Mouse (Mus musculus) small intestine, adult 2 months (tissue): Measurements from ENCODE around the gene Mthfd2. TPM values are rescaled to one million over a fixed set of nuclear protein-coding genes. Genes with fewer than 3 reads are reported as not detected.

Experiments
- H3K27ac ChIP-seq: fragments of 200-500 bp; 2 replicates; pipeline ENCODE4 v1.5.1; 2012; ENCODE audit warnings: low read depth, low read length, control low read depth, inconsistent platforms; ENCODE audit not compliant: insufficient read depth
- H3K27me3 ChIP-seq: fragments of 200-500 bp; 2 replicates; pipeline ENCODE4 v1.6.1; 2012; ENCODE audit warnings: mild to moderate bottlenecking, moderate library complexity, low read length, inconsistent platforms; ENCODE audit not compliant: control insufficient read depth, insufficient read depth
- H3K36me3 ChIP-seq: fragments of 200-500 bp; 2 replicates; pipeline ENCODE4 v1.6.1; 2012; ENCODE audit warnings: mild to moderate bottlenecking, low read length, control low read depth, inconsistent platforms; ENCODE audit not compliant: control insufficient read depth, insufficient read depth
- H3K4me1 ChIP-seq: fragments of 200-500 bp; 2 replicates; pipeline ENCODE4 v1.6.1; 2012; ENCODE audit warnings: low read length, inconsistent platforms, mixed read lengths; ENCODE audit not compliant: control insufficient read depth, insufficient read depth, insufficient read length
- H3K4me3 ChIP-seq: fragments of 200-500 bp; 2 replicates; pipeline ENCODE4 v1.5.1; 2012; ENCODE audit warnings: low read depth, mild to moderate bottlenecking, control low read depth, inconsistent platforms, low read length, moderate library complexity
- CTCF ChIP-seq: fragments of 200-500 bp; IDR thresholded peaks from 2 replicates; pipeline ENCODE4 v1.5.1; 2012; ENCODE audit warnings: low read depth, mild to moderate bottlenecking, control low read depth, inconsistent platforms, low read length, moderate library complexity, mixed read lengths; ENCODE audit not compliant: insufficient replicate concordance, insufficient read length; ENCODE audit errors: extremely low read depth
- POLR2A ChIP-seq: fragments of 200-500 bp; IDR thresholded peaks from 2 replicates; pipeline ENCODE4 v1.6.1; 2012; ENCODE audit warnings: low read depth, mild to moderate bottlenecking, control low read depth, inconsistent platforms, low read length, moderate library complexity
- WGBS: fragments of 180-500 bp; shearing (Covaris S2); methylation state at CpG from one replicate; pipeline ENCODE4 v1.1.7; 2018; 5-methylcytosine and 5-hydroxymethylcytosine counted together
- polyA plus RNA-seq: library from polyadenylated mRNA; depleted of rRNA; stranded (reverse); fragments of >200 nt; gene quantifications from 2 replicates; pipeline ENCODE4 v1.2.3, GENCODE M21; 2012

Gene Mthfd2
- polyA plus RNA-seq, 1 experiment: 3.3 TPM

DNA sequence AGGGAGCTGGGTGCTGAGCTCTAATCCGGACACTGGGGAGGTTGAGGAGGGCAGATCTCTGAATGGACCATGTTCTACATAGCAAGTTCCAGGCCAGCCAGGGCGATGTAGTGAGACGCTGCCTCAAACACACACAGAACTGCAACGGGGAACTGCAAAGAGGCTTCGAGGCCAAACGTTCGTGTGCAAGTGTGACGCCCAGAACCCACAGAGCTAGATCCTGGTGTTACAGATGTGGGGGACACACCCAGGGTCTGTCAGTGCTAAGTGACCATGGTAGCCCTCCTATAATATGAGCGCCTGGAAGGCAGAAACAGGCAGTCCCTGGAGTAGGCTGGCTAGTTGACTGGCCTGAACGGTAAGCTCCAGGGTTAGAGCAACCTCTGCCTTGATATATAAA lies 31.7 kb upstream of the Mthfd2 start:
- H3K27me3 ChIP-seq: no peaks in the 10 kb centered on the region
- peaks cover 13% of the 10 kb centered on the region; the same call in 1 of the 2 replicates for H3K4me1 ChIP-seq
- H3K4me3 ChIP-seq: no peak overlapping the region
- TF ChIP-seq POLR2A (no peak), CTCF (no peak)
- H3K36me3 ChIP-seq: peaks cover 33% of the 10 kb centered on the region
- 87% methylated on average over 10 of the region's 10 CpGs for WGBS
- no peak overlapping the region for H3K27ac ChIP-seq

DNA sequence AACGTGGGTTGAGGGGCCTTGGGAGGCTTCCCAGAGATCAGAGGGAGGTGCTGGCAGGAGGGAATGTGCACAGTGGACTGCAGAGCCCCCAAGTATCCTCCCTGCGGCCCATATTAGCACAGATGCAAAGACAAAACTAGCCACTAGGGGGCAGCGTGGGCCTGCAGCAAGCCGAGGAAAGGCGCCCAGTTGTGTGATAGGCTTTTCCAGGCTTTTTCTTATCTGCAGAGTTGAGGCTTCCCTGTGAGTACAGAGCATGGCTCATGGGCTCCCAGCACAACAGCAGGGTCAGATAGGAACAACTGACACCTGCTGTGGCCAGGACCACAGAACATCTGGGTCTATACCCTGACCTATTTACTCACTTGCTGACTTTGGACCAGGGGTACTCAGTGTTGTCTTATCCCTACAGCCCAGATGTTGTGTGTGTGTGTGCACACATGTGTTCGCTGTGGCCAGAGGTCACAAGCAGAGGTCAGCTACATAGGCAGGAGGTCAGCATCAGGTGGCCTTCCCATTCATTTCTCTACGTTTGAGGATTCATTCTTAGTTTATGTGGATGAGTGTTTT lies 30.9 kb upstream of the Mthfd2 start:
- TF ChIP-seq CTCF (peak; percentile 97), POLR2A (no peak)
- peaks cover 29% of the 10 kb centered on the region for H3K36me3 ChIP-seq
- H3K27ac ChIP-seq: no peak overlapping the region
- H3K4me3 ChIP-seq: no peak overlapping the region
- H3K27me3 ChIP-seq: no peaks in the 10 kb centered on the region
- WGBS: 28% methylated on average over 7 of the region's 7 CpGs
- peaks cover 15% of the 10 kb centered on the region; the same call in 1 of the 2 replicates for H3K4me1 ChIP-seq

DNA sequence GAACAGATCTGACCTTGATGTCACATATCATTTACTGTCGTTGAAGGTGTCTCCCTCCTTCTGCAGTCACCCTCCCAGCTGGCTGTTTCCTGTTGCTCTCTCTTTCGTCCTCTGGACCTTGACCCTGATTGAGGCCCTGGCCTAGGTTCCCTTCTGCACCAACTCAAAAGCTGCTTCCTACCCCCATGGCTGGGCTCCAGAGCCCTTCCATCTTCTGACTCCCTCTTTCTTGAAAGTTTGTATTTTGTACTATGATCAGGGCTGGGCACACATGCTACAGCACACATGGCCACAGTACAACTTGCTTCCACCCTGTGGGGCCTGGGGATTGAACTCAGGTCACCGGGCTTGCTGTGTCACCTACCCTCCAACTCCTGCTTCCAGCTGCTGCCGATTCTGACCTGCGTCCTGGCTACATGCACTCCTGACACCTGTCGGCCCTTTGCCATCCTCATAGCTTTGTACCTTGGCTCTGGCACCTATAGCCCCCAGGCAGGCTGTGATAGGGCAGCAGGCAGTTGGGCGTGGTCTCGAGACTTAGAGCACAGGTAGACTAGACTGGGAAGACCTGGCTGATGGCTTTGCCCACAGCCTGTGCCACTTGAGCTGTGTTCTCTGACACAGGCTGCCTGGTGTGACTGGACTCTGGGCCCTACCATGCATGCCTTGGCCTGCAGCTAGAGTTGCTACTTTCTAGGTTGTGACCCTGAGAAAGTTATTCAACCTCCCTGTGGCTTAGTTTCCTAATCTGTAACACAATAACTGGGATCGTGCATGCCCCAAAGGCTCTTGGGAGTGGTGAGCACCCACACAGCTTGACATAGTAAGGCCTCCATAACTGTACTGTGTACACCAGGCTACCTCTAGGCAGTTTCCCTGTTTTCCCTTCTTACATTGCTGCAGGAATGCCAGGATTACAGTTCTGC lies 29.4 kb upstream of the Mthfd2 start:
- TF ChIP-seq CTCF (no peak), POLR2A (no peak)
- Histone ChIP-seq H3K4me1 (peaks cover 21% of the 10 kb centered on the region; the same call in 1 of the 2 replicates), H3K36me3 (peaks cover 24% of the 10 kb centered on the region), H3K27me3 (no peaks in the 10 kb centered on the region), H3K4me3 (no peak overlapping the region), H3K27ac (peak overlapping the region; percentile 61)
- 29% methylated on average over 9 of the region's 9 CpGs for WGBS

DNA sequence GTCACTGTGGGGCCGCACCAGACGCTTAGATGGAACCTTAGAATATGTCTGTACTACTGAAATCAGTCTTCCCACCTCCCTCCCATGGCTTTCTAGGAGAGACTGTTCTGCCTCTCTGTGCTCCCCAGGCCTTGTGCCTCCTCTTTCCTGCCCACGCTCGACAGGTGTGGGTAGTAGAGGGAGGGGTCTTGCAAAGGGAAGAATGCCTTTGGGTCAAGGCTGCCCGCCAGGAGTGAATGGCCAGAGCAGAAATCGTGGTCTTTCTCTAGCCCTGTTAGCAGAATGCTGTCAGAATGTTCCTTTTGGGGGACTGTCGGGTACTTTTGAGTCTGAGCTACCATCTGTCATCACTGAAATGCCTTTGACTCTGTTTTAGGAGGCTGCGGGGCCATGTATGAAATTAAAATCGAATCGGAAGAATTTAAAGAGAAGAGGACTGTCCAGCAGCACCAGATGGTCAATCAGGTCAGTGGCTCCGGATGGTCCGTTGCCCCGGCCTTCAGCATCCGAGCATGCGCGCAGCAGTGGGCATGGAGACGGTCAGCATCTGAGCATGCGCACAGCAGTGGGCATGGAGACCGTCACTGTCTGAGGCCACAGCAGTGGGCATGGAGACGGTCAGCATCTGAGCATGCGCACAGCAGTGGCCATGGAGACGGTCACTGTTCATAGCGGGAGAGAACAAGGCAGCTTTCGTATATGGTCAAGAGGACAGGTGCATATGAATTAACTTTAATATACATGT lies 27.1 kb upstream of the Mthfd2 start:
- Histone ChIP-seq H3K4me3 (no peak overlapping the region), H3K4me1 (peaks cover 22% of the 10 kb centered on the region; the same call in 1 of the 2 replicates), H3K27ac (no peak overlapping the region), H3K27me3 (no peaks in the 10 kb centered on the region), H3K36me3 (peaks cover 12% of the 10 kb centered on the region)
- WGBS: 94% methylated on average over 24 of the region's 24 CpGs
- TF ChIP-seq CTCF (no peak), POLR2A (no peak)

DNA sequence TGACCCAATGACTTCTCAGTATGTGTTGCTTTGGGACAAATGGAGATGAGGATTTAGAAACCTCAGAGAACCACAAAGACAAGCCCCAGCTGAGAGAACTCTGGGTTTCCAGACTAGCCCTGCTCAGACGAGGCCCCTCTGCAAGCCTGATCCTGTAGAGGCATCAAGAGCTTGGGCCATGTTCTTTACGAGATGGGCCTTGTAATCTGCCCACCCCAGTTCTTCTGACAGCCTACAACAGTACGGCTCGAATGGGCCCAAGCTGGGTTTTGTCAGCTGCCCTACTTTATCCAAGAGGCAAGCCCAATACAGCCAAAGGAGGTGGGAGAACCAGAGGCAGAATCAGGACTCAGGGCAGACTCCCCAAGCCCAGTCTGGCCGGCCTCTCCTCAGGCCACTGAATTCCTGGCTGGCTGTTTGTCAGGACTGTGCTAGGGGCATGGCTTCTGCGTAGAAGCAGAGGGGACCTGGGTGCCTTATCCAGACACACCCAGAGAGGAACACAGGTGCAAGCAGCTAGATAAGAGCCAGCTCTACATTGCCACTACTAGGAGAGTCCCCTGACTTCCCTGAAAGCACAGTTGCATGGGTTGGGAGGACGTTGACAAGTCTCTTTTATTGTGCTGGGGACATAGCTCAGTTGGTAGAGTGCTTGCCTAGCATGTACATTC lies 25.9 kb upstream of the Mthfd2 start:
- TF ChIP-seq CTCF (no peak), POLR2A (no peak)
- peaks cover 15% of the 10 kb centered on the region for H3K36me3 ChIP-seq
- H3K4me3 ChIP-seq: no peak overlapping the region
- no peaks in the 10 kb centered on the region for H3K27me3 ChIP-seq
- no peak overlapping the region for H3K27ac ChIP-seq
- H3K4me1 ChIP-seq: peaks cover 22% of the 10 kb centered on the region; the same call in 1 of the 2 replicates
- WGBS: 28% methylated on average over 7 of the region's 7 CpGs

DNA sequence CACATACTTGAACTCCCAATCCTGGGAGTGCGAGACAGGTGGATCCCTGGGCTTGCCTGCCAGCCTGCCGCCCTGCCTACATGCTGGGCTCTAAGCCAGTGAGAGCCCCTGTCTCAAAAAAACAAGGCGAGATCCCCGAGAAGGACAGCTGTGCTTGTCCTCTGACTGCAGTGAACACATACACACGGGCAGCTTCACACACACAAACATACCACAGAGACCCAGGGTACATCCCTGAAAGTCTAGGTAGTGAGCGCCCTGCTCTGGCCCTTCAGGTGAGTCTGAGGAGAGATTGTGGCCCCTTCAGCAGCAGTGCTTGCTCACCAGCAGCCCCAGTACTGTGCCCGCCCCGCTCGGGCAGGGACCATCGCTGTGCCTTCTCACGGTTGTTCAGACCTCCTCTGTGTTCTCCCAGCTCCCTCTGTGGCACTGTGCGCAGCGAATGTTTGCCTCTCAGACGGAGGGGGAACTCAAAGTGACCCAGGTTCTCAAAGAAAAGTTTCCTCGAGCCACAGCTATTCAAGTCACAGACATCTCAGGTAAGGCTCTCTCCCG lies 25.2 kb upstream of the Mthfd2 start:
- 87% methylated on average over 16 of the region's 16 CpGs for WGBS
- no peak overlapping the region for H3K4me3 ChIP-seq
- no peak overlapping the region for H3K27ac ChIP-seq
- peaks cover 14% of the 10 kb centered on the region for H3K36me3 ChIP-seq
- no peak for TF ChIP-seq POLR2A
- TF ChIP-seq CTCF: no peak
- peaks cover 22% of the 10 kb centered on the region; the same call in 1 of the 2 replicates for H3K4me1 ChIP-seq
- H3K27me3 ChIP-seq: no peaks in the 10 kb centered on the region
